Mouse (Mus musculus) embryonic facial prominence, embryonic 10.5 days (tissue): Measurements from ENCODE around the gene Ehmt2. TPM values are rescaled to one million over a fixed set of nuclear protein-coding genes. Genes with fewer than 3 reads are reported as not detected.
A peak's percentile ranks its signal among the peaks of the same experiment; 100 is the strongest.
"Not testable (repeated sequence)": the region's sequence is repeated elsewhere in the genome, so short reads cannot be mapped to it uniquely, and the experiment has no call there.

Source experiments
- DNase-seq: peaks from one replicate; pipeline ENCODE4 v3.0.0-alpha.2; 2017; ENCODE audit warnings: low spot score
- H3K27ac ChIP-seq: fragments of 300-500 bp; sonication (generic); replicated peaks from 2 replicates; pipeline ENCODE4 v1.5.1; 2016; ENCODE audit warnings: mild to moderate bottlenecking
- H3K27me3 ChIP-seq: fragments of 300-500 bp; sonication (generic); replicated peaks from 2 replicates; pipeline ENCODE4 v1.6.1; 2016; ENCODE audit warnings: low read depth, mild to moderate bottlenecking; ENCODE audit not compliant: poor library complexity, severe bottlenecking
- H3K36me3 ChIP-seq: fragments of 300-500 bp; sonication (generic); replicated peaks from 2 replicates; pipeline ENCODE4 v1.6.1; 2016; ENCODE audit warnings: mild to moderate bottlenecking, moderate library complexity
- H3K4me1 ChIP-seq: fragments of 300-500 bp; sonication (generic); 2 replicates; pipeline ENCODE4 v1.6.1; 2016
- H3K4me3 ChIP-seq: fragments of 300-500 bp; sonication (generic); 2 replicates; pipeline ENCODE4 v1.5.1; 2016; ENCODE audit warnings: mild to moderate bottlenecking, moderate library complexity
- H3K9me3 ChIP-seq: fragments of 300-500 bp; sonication (generic); 2 replicates; pipeline ENCODE4 v1.6.1; 2016; ENCODE audit warnings: mild to moderate bottlenecking
- WGBS: fragments of 180-500 bp; shearing (Covaris S2); methylation state at CpG from one replicate; pipeline ENCODE4 v1.1.7; 2016; 5-methylcytosine and 5-hydroxymethylcytosine counted together
- polyA plus RNA-seq: library from polyadenylated mRNA; unstranded; fragments of >200 nt; fragmentation: Nextera tagmentation; extraction: Ambion mirVana; gene quantifications from 2 replicates; pipeline ENCODE4 v1.2.1, GENCODE M21; 2016

Gene Ehmt2
- polyA plus RNA-seq, 1 experiment from 2014 or later = 96.5 TPM

- WGBS = 35% methylated on average over 8 of the region's 8 CpGs
- peaks cover 37% of the 10 kb centered on the region for H3K4me1 ChIP-seq
- H3K27ac ChIP-seq = peak overlapping the region; percentile 63
- H3K9me3 ChIP-seq = no peaks in the 10 kb centered on the region
- DNase-seq = no peak
- peaks cover 12% of the 10 kb centered on the region; the same call in 1 of the 2 replicates for H3K36me3 ChIP-seq
- 0 out of 2 replicates have a peak, but pooled peaks cover 4% of the 10 kb centered on the region for H3K27me3 ChIP-seq
- H3K4me3 ChIP-seq = peak overlapping the region; percentile 29; the same call in 1 of the 2 replicates
Observed at GRCm38 (mm10) chr17:34934830-34935229, 36.6 kb downstream of the Ehmt2 start.

- peaks cover 6% of the 10 kb centered on the region; the same call in 1 of the 2 replicates for H3K36me3 ChIP-seq
- H3K27ac ChIP-seq = no peak overlapping the region
- H3K9me3 ChIP-seq = no peaks in the 10 kb centered on the region
- no peak overlapping the region for H3K4me3 ChIP-seq
- WGBS = 88% methylated on average over 6 of the region's 6 CpGs
- H3K4me1 ChIP-seq = peaks cover 30% of the 10 kb centered on the region
- DNase-seq = no peak
- H3K27me3 ChIP-seq = no peaks in the 10 kb centered on the region
Observed at GRCm38 (mm10) chr17:34937960-34938505, 39.8 kb downstream of the Ehmt2 start.

GRCm38 (mm10) chr17:34941344-34942041 is 43.2 kb downstream of the Ehmt2 start:
- peak; percentile 72 for DNase-seq
- peak overlapping the region; percentile 52 for H3K4me3 ChIP-seq
- H3K27me3 ChIP-seq = no peaks in the 10 kb centered on the region
- H3K9me3 ChIP-seq = no peaks in the 10 kb centered on the region
- WGBS = 8% methylated on average over 15 of the region's 15 CpGs
- H3K36me3 ChIP-seq = no peaks in the 10 kb centered on the region
- H3K4me1 ChIP-seq = peaks cover 8% of the 10 kb centered on the region
- H3K27ac ChIP-seq = peak overlapping the region; percentile 80

GRCm38 (mm10) chr17:34943128-34943815 is 45.0 kb downstream of the Ehmt2 start:
- 86% methylated on average over 4 of the region's 4 CpGs for WGBS
- H3K4me1 ChIP-seq = peaks cover 8% of the 10 kb centered on the region
- no peak overlapping the region for H3K27ac ChIP-seq
- no peaks in the 10 kb centered on the region for H3K27me3 ChIP-seq
- DNase-seq = no peak
- H3K9me3 ChIP-seq = no peaks in the 10 kb centered on the region
- H3K36me3 ChIP-seq = no peaks in the 10 kb centered on the region
- H3K4me3 ChIP-seq = no peak overlapping the region

- no peak for DNase-seq
- Histone ChIP-seq H3K36me3 (peaks cover 2% of the 10 kb centered on the region), H3K4me1 (peaks cover 8% of the 10 kb centered on the region), H3K9me3 (no peaks in the 10 kb centered on the region), H3K4me3 (no peak overlapping the region), H3K27ac (no peak overlapping the region), H3K27me3 (no peaks in the 10 kb centered on the region)
Observed at GRCm38 (mm10) chr17:34944362-34944761, 46.1 kb downstream of the Ehmt2 start.

- DNase-seq = no peak
- Histone ChIP-seq H3K4me3 (no peak overlapping the region), H3K27ac (no peak overlapping the region), H3K27me3 (no peaks in the 10 kb centered on the region), H3K4me1 (peaks cover 13% of the 10 kb centered on the region), H3K9me3 (no peaks in the 10 kb centered on the region), H3K36me3 (peaks cover 24% of the 10 kb centered on the region)
- 89% methylated on average over 5 of the region's 5 CpGs for WGBS
Observed at GRCm38 (mm10) chr17:34946486-34947140, 48.3 kb downstream of the Ehmt2 start.

- peak; percentile 62 for DNase-seq
- Histone ChIP-seq H3K9me3 (no peaks in the 10 kb centered on the region), H3K36me3 (peaks cover 26% of the 10 kb centered on the region), H3K27me3 (no peaks in the 10 kb centered on the region), H3K4me3 (0 out of 2 replicates have a peak overlapping the region, but pooled peaks have one; percentile 21), H3K4me1 (peaks cover 9% of the 10 kb centered on the region), H3K27ac (no peak overlapping the region)
- WGBS = 30% methylated on average over 8 of the region's 8 CpGs
Observed at GRCm38 (mm10) chr17:34947606-34948005, 49.3 kb downstream of the Ehmt2 start.

GRCm38 (mm10) chr17:34948721-34949552 is 50.7 kb downstream of the Ehmt2 start:
- WGBS = 67% methylated on average over 9 of the region's 9 CpGs
- not testable (repeated sequence) for H3K4me1 ChIP-seq, H3K9me3 ChIP-seq, H3K27ac ChIP-seq, H3K27me3 ChIP-seq
- H3K36me3 ChIP-seq = peaks cover 26% of the 10 kb centered on the region
- H3K4me3 ChIP-seq = peak overlapping the region; percentile 82; the same call in 1 of the 2 replicates
- peak; percentile 23 for DNase-seq

GRCm38 (mm10) chr17:34949553-34949969 is 51.3 kb downstream of the Ehmt2 start:
- Histone ChIP-seq H3K27me3 (peaks cover 3% of the 10 kb centered on the region; the same call in 1 of the 2 replicates), H3K36me3 (peaks cover 26% of the 10 kb centered on the region), H3K27ac (peak overlapping the region; percentile 98; the same call in 1 of the 2 replicates), H3K4me1 (peaks cover 9% of the 10 kb centered on the region), H3K9me3 (no peaks in the 10 kb centered on the region), H3K4me3 (peak overlapping the region; percentile 82)
- peak; percentile 53 for DNase-seq
- 32% methylated on average over 4 of the region's 4 CpGs for WGBS

- Histone ChIP-seq H3K27ac (peak overlapping the region; percentile 98), H3K4me1 (peaks cover 12% of the 10 kb centered on the region), H3K27me3 (peaks cover 15% of the 10 kb centered on the region), H3K9me3 (no peaks in the 10 kb centered on the region), H3K4me3 (peak overlapping the region; percentile 82), H3K36me3 (peaks cover 26% of the 10 kb centered on the region)
- peak; percentile 19 for DNase-seq
- 34% methylated on average over 10 of the region's 10 CpGs for WGBS
Observed at GRCm38 (mm10) chr17:34950514-34951455, 52.5 kb downstream of the Ehmt2 start.
